Mouse (Mus musculus) kidney, adult 2 months (tissue): ENCODE data around the gene Plxdc2.

Experiments used
- CTCF ChIP-seq: fragments of 200-500 bp; conservative IDR thresholded peaks from 2 replicates; pipeline ENCODE4 v1.5.1; 2011; ENCODE audit warnings: low read depth, mild to moderate bottlenecking, control low read depth, low read length, moderate library complexity, mixed read lengths; ENCODE audit not compliant: insufficient read depth, insufficient read length
- POLR2A ChIP-seq: fragments of 200-500 bp; IDR thresholded peaks from one replicate; pipeline ENCODE4 v1.6.1; 2011; ENCODE audit warnings: low read depth, low read length, control low read depth

- TF ChIP-seq CTCF (no peak), POLR2A (no peak)
Observed at GRCm38 (mm10) chr2:16365830-16366401, 9.8 kb downstream of the Plxdc2 start.
